ENCODE assay signal across 1 mouse cellular context in genomic region chr17:46903876-46904490, GRCm38 (mm10).
TF ChIP-seq lines count a peak whose summit lies in the region.

No protein-coding gene starts in this region.

TF ChIP-seq in C2C12, 6 proteins besides CTCF, POLR2A, EP300 and RAD21:
- TF ChIP-seq USF1 (IDR thresholded peaks at IDR 0.05; ENCODE audit: low read depth) (no peak), MAX (IDR thresholded peaks at IDR 0.05) (no peak), MYOD1 (IDR thresholded peaks at IDR 0.05; ENCODE audit: control insufficient read depth, insufficient read length, low read depth) (no peak), CEBPB (IDR thresholded peaks at IDR 0.05; ENCODE audit: low read depth) (no peak), MYOG (IDR thresholded peaks at IDR 0.05; ENCODE audit: control insufficient read depth, extremely low read depth, insufficient read length) (no peak)
